Mouse (Mus musculus): Measurements from ENCODE around the gene Cse1l. TPM values are rescaled to one million over a fixed set of nuclear protein-coding genes. Genes with fewer than 3 reads are reported as not detected.

Gene Cse1l
- polyA plus RNA-seq, 1 experiment from 2014 or later = 38.8 TPM

DNA sequence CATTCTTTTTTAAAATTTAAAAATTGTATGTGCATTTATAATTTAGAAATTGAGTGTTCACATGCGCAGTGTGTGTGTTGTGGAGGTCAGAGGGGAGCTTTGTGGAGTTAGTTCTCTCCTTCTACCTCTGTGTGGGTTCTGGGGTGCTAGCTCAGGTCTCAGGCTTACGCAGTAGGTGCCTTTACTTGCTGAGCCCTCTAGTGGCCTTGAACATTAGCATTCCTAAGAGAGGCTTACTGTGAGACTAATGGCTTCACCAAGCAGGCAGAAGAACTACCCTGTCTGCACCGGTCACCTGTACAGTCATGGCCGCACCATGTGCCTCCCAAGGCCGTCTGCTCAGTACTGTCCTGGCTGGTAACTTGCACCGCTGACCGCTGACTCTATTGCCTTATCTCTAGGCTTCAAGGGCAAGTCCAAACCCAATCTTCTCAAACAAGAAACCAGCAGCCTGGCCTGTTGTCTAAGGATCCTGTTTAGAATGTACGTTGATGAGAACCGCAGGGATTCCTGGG lies 14.4 kb upstream of the Cse1l start:
- Histone ChIP-seq H3K36me3 (ENCODE audit: inconsistent target) (peaks cover 79% of the 10 kb centered on the region), H3K27ac (no peak overlapping the region), H3K79me2 (ENCODE audit: inconsistent target) (no peaks in the 10 kb centered on the region), H3K4me3 (ENCODE audit: inconsistent target) (no peak overlapping the region)
- 97% methylated on average over 9 of the region's 9 CpGs for WGBS (ENCODE audit: missing documents)

DNA sequence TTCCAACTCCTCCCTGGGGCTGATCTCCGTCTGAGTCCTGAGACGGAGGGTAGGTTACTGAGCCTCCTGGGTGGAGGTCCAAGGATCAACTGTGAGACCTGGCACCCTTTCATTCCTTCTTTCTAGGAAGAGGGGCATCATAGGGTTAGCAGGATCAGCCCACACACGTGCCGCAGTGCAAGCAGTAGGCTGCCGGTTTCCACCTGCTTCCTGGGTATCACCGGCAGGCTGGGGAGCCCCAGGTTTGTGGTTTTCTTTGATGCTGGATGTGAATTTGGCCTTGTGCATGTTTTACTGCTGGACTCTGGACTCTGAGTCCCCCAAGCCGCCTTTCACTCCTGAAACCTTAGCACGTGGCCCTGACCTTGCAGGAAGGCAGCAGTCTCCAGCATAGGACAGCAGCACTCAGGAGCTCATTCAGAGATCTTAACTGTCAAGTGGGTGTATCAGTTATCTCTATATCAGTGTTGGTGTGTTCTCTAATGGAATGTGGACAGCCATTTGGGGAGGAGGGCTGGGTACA lies 13.6 kb upstream of the Cse1l start:
- no peaks in the 10 kb centered on the region for H3K79me2 ChIP-seq (ENCODE audit: inconsistent target)
- H3K4me3 ChIP-seq (ENCODE audit: inconsistent target) = no peak overlapping the region
- peaks cover 75% of the 10 kb centered on the region for H3K36me3 ChIP-seq (ENCODE audit: inconsistent target)
- WGBS (ENCODE audit: missing documents) = 95% methylated on average over 8 of the region's 8 CpGs
- H3K27ac ChIP-seq = no peak overlapping the region

DNA sequence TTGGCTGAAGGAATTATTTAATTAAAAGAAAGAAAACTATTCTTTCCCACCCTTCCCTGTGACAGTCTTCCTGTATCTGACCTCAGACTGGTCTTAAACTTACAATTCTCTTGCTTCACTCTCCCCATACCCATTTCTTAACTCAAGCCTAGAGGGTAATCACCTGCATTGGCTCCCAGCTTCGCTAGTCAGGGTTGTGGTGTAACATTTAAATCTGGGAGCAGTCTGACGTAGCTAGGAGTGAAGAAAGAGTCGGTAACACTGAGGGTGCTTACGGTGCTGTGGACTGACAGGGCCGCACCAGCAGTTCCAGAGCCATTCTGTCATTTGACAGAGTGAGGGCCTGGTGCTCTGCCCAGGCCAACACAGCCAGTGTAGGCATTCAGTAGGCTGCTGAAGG lies 12.8 kb upstream of the Cse1l start:
- 94% methylated on average over 5 of the region's 5 CpGs for WGBS (ENCODE audit: missing documents)
- Histone ChIP-seq H3K79me2 (ENCODE audit: inconsistent target) (no peaks in the 10 kb centered on the region), H3K36me3 (ENCODE audit: inconsistent target) (peaks cover 73% of the 10 kb centered on the region), H3K27ac (no peak overlapping the region), H3K4me3 (ENCODE audit: inconsistent target) (no peak overlapping the region)

DNA sequence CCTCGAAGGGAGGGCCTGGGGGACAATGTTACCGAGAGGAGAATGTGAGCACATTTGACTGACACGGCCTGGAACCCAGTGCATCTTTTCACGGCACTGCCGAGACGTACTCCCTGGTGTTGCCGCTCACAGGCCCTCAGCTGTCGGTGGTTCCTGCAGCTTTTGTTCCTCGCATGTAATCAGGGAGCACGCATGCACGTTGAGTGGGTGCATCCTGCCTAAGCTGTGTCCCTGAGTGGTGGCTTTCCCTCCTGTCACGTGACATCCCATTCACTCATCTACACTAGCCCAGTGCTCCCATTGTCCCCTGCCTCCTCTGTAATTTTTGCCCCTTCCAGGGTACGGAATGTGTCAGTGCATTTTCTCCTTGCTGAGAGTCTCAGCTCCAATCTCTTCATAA lies 9.5 kb upstream of the Cse1l start:
- Histone ChIP-seq H3K4me3 (ENCODE audit: inconsistent target) (no peak overlapping the region), H3K79me2 (ENCODE audit: inconsistent target) (no peaks in the 10 kb centered on the region), H3K36me3 (ENCODE audit: inconsistent target) (peaks cover 52% of the 10 kb centered on the region), H3K27ac (no peak overlapping the region)
- 96% methylated on average over 13 of the region's 13 CpGs for WGBS (ENCODE audit: missing documents)

DNA sequence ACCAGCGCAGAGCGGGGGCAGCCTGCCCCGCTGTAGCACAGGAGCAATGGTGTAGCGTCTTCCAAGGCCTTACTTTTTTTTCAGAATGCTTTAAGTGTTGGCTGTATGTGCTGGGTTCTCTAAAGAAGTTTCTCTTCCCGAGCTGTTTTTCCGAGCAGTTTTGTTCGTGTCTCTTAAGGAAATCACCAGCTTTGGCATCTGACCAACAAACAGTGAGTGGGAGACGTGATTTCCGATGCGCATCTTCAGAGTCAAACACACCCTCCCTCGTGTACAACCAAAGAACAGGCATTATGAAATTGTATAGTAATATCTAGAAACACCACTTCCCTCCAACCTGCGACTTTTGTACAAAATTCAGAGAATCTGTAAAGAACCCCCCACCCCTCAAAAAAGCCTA lies 8.9 kb upstream of the Cse1l start:
- no peaks in the 10 kb centered on the region for H3K79me2 ChIP-seq (ENCODE audit: inconsistent target)
- H3K4me3 ChIP-seq (ENCODE audit: inconsistent target) = no peak overlapping the region
- H3K36me3 ChIP-seq (ENCODE audit: inconsistent target) = peaks cover 46% of the 10 kb centered on the region
- 93% methylated on average over 12 of the region's 12 CpGs for WGBS (ENCODE audit: missing documents)
- no peak overlapping the region for H3K27ac ChIP-seq

DNA sequence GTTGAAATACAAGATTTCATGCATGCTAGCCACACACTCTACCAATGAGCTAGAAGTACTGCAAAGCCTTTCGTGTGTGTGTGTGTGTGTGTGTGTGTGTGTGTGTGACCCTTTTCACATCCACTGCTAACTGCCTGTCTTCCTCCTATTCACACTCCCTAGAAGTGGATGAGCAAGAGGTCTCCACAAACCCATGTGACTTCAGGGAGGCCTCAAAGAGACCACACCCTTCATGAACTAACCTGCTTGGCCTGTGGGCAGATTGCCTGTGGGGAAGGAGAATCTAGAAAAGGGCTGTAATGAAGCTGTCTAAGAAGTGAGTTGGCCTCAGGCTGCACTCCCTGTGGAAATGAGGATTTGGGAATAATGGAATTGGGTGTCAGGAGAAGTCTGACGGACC lies 6.7 kb upstream of the Cse1l start:
- Histone ChIP-seq H3K79me2 (ENCODE audit: inconsistent target) (no peaks in the 10 kb centered on the region), H3K36me3 (ENCODE audit: inconsistent target) (peaks cover 27% of the 10 kb centered on the region), H3K4me3 (ENCODE audit: inconsistent target) (no peak overlapping the region), H3K27ac (no peak overlapping the region)
- WGBS (ENCODE audit: missing documents) = 100% methylated on average over 1 of the region's 2 CpGs

DNA sequence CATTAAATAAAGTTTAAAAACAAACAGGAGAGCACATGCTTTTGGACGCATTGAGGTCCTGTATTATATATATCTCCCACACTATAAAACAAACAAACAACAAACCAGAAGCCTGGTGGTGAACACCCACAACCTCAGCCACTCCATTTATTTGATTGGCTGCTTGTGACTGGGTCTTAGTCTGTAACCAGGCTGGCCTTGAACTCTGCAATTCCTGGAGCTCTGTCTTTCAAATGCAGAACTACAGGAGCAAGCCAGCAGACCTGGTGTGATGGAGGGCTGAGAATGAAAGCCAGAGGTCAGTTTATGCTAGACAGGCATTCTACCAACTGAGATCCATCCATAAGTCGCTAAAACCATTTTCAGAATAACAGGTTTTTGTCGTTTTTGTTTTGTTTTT lies 6.1 kb upstream of the Cse1l start:
- H3K27ac ChIP-seq = no peak overlapping the region
- H3K36me3 ChIP-seq (ENCODE audit: inconsistent target) = peaks cover 21% of the 10 kb centered on the region
- H3K4me3 ChIP-seq (ENCODE audit: inconsistent target) = no peak overlapping the region
- 74% methylated on average over 3 of the region's 3 CpGs for WGBS (ENCODE audit: missing documents)
- H3K79me2 ChIP-seq (ENCODE audit: inconsistent target) = no peaks in the 10 kb centered on the region

DNA sequence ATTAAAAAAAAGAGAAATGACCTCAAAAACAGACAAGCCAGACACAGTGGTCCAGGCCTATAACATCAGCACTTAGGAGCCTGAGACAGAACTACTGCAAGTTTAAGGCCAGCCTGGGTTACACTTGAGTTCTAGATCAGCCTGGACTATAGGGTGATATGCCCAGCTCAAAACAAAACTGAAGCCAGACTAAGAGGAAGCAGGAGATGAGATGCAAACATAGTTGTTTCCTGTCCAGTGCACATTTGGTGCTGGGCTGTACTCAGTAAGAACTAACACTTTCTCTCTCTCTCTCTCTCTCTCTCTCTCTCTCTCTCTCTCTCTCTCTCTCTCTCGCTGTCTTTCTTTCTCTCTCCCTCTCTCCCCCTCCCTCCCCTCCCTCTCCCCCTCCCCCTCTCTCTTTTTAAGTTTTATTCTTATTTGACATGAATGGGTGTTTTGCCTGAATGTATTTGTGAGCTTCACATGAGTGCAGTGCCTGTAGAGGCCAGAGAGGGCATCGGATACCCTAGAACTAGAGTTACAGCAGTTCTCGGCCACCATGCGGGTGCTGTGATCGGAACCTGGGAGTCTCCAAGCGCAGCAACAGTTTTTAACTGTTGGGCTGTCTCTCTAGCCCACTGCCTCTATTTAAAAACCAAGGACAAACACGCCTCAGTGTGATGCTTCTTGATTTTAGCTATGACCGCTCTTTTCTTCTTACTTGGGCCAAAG lies 4.9 kb upstream of the Cse1l start:
- Histone ChIP-seq H3K4me3 (ENCODE audit: inconsistent target) (no peak overlapping the region), H3K79me2 (ENCODE audit: inconsistent target) (no peaks in the 10 kb centered on the region), H3K27ac (peak overlapping the region; percentile 22; the same call in 1 of the 2 replicates), H3K36me3 (ENCODE audit: inconsistent target) (peaks cover 9% of the 10 kb centered on the region; the same call in 1 of the 2 replicates)
- WGBS (ENCODE audit: missing documents) = 90% methylated on average over 7 of the region's 8 CpGs

DNA sequence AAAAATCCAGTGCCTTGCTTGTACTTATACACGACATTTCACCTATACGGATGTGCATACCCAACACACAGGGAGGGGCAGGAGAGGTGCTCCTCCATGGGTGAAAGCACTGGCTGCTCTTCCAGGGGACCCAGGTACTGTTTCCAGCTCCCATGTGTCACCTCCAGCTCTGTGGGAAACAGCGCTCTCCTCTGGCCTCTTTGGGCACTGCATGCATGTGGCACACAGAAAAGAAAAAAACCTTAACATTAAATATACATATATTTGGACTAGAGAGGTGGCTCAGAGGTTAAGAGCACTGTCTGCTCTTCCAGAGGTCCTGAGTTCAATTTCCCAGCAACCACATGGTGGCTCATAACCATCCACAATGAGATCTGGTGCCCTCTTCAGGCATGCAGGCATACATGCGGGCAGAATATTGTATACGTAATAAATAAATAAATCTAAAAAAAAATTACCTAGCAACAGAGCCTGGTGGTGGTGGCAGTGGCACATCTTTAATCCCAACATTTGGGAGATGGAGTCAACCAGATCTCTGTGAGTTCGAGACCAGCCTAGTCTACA lies 2.0 kb upstream of the Cse1l start:
- Histone ChIP-seq H3K79me2 (ENCODE audit: inconsistent target) (peaks cover 22% of the 10 kb centered on the region), H3K4me3 (ENCODE audit: inconsistent target) (no peak overlapping the region), H3K27ac (no peak overlapping the region), H3K36me3 (ENCODE audit: inconsistent target) (no peaks in the 10 kb centered on the region)
- 93% methylated on average over 6 of the region's 6 CpGs for WGBS (ENCODE audit: missing documents)

DNA sequence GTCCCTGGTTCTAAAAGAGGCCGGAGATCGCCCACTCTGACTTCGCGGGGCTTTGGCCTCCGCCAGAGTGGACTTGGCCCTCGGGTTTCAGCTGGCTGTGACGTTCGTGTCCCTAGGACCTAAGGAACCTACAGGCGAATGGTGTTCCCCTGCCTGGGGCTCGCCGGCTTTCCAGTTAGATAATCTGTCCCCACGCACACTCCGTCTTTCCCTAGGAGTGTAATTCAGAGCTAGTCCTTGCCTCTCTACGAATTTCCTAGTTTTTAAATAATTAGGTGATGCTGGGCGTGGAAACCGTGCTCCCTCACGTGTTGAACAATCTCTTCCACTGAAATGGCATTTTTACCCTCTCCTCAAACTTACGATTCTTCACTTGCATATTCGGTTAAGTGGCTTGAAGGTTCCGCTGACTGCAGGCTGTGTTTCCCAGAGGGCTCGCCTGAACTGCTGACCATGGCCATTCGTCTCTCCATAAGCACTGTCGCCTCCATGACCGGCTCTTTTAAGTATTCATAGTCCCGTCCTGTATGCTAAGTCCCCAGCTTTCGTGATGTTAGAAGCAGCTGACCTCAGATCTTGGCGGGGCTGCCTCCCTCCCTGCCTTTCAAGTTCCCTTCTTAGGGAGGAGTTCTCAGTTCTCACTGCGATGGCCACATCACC lies 813 bp downstream of the Cse1l start:
- Histone ChIP-seq H3K4me3 (ENCODE audit: inconsistent target) (peak overlapping the region; percentile 66), H3K27ac (peak overlapping the region; percentile 58), H3K36me3 (ENCODE audit: inconsistent target) (no peaks in the 10 kb centered on the region), H3K79me2 (ENCODE audit: inconsistent target) (peaks cover 51% of the 10 kb centered on the region)
- under 1% methylated on average over 28 of the region's 28 CpGs for WGBS (ENCODE audit: missing documents)

DNA sequence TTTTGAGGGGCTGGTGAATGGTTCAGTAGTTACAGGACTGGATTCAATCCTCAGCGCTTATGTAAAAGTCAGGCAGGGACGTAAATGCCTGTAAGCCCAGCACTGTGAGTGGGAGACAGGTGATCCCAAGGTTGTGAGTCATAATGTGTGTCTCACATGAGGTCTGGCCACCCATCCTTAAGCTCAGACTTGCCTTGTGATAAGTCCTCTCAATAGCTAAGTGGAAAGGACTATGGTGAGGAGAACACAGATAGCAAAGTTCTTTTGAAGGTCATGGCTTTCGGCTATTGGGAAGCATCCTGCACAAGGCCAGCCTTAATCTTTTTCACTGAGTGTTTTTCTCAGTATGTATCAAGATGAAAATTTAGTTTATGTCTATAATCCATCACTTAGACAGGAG lies 3.9 kb downstream of the Cse1l start:
- 94% methylated on average over 3 of the region's 3 CpGs for WGBS (ENCODE audit: missing documents)
- H3K36me3 ChIP-seq (ENCODE audit: inconsistent target) = no peaks in the 10 kb centered on the region
- H3K79me2 ChIP-seq (ENCODE audit: inconsistent target) = peaks cover 81% of the 10 kb centered on the region
- H3K27ac ChIP-seq = no peak overlapping the region
- no peak overlapping the region for H3K4me3 ChIP-seq (ENCODE audit: inconsistent target)

DNA sequence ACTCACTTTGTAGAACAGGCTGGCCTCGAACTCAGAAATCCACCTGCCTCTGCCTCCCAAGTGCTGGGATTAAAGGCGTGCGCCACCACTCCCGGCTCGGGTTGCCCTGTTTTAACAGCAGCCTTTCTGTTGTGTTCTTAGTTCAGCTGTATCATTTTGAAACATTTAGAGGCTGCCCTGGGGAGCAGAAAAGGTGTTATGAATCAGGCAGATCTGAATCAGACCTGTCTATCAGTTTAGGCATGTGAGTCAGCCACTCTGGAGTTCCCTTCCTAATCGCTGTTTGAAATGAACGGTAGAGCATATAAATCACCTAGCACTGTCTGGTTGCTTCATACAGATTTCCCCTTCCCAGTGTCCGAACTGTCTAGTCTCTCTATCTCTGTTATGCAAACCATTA lies 4.7 kb downstream of the Cse1l start:
- 83% methylated on average over 7 of the region's 8 CpGs for WGBS (ENCODE audit: missing documents)
- no peaks in the 10 kb centered on the region; the same call in 1 of the 2 replicates for H3K36me3 ChIP-seq (ENCODE audit: inconsistent target)
- no peak overlapping the region for H3K4me3 ChIP-seq (ENCODE audit: inconsistent target)
- no peak overlapping the region for H3K27ac ChIP-seq
- peaks cover 90% of the 10 kb centered on the region for H3K79me2 ChIP-seq (ENCODE audit: inconsistent target)

DNA sequence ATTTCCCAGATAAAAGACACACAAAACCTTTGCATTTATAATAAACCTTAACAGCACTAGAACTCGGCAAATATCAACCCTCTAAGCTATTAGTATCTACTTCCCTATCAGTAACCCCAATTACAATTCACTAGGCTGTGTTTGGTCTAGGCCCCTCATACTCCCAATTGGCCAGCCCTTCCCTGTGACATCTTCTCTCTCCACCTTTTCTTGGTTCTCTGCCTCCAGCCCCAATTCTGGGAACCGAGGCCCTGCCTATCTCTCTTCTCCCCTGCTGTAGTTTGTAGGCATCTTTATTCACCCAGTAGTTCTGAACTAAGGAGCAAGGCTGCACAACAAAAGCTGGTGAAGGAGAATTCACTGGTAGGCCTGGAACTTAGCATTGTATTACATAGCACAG lies 18.1 kb downstream of the Cse1l start:
- H3K36me3 ChIP-seq (ENCODE audit: inconsistent target) = peaks cover 25% of the 10 kb centered on the region
- H3K4me3 ChIP-seq (ENCODE audit: inconsistent target) = no peak overlapping the region
- H3K79me2 ChIP-seq (ENCODE audit: inconsistent target) = peaks cover 10% of the 10 kb centered on the region
- no peak overlapping the region for H3K27ac ChIP-seq
- 86% methylated on average over 2 of the region's 2 CpGs for WGBS (ENCODE audit: missing documents)

DNA sequence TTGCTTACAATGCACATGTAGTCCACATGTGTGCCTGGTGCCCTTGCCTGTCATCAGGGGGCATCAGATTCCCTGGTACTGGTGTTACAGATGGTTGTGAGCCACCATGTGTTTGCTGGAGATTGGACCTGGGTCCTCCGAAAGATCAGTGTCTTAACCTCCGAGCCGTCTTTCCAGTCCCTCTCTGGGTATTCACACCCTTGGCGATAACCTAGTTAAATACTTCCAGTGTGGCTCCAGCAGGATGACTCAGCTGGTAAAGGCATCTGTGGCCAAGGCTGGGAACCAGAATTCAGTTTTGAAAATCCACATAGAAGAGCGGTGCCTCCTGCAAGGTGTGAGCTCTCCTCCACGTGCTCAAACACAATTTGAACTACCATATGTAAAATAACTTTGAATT lies 28.1 kb downstream of the Cse1l start:
- WGBS (ENCODE audit: missing documents) = 97% methylated on average over 6 of the region's 6 CpGs
- no peak overlapping the region for H3K4me3 ChIP-seq (ENCODE audit: inconsistent target)
- H3K79me2 ChIP-seq (ENCODE audit: inconsistent target) = no peaks in the 10 kb centered on the region
- peaks cover 55% of the 10 kb centered on the region for H3K36me3 ChIP-seq (ENCODE audit: inconsistent target)
- H3K27ac ChIP-seq = no peak overlapping the region

DNA sequence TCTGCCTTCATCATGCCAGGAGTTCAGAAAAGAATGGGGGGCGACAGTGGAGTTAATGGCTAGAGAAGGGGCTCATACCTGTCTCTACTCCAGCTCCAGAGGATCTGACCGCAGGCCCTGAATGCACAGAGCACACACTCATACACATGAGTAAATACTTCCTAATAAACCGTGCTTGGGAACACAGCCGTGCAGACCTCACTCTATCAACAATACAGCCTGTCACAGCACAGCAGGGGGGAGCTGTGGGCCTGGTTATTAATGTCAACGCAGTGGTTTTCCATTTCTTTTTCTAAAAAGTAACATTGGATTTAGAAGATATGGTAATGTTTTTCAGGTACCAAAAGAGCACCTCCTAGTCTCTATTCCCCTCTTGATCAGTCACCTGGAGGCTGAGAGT lies 28.6 kb downstream of the Cse1l start:
- H3K36me3 ChIP-seq (ENCODE audit: inconsistent target) = peaks cover 50% of the 10 kb centered on the region
- WGBS (ENCODE audit: missing documents) = 91% methylated on average over 4 of the region's 5 CpGs
- no peaks in the 10 kb centered on the region for H3K79me2 ChIP-seq (ENCODE audit: inconsistent target)
- no peak overlapping the region for H3K27ac ChIP-seq
- no peak overlapping the region for H3K4me3 ChIP-seq (ENCODE audit: inconsistent target)
